Mouse (Mus musculus) heart, embryonic 11.5 days (tissue): ENCODE results near the gene Ncoa3. TPM values are rescaled to one million over a fixed set of nuclear protein-coding genes. Genes with fewer than 3 reads are reported as not detected.

Experiments used
- ATAC-seq: fragments of 200-750 bp; cut with Nextera tagmentation; replicated peaks from 2 replicates; pipeline ENCODE4 v1.8.0; 2017; ENCODE audit warnings: moderate library complexity; ENCODE audit not compliant: insufficient number of reproducible peaks, low FRiP score, low TSS enrichment
- H3K27ac ChIP-seq: fragments of 300-500 bp; sonication (generic); 2 replicates; pipeline ENCODE4 v1.5.1; 2014; ENCODE audit warnings: mild to moderate bottlenecking, low read depth, low read length
- H3K27me3 ChIP-seq: fragments of 300-500 bp; sonication (generic); 2 replicates; pipeline ENCODE4 v1.6.1; 2014; ENCODE audit warnings: mild to moderate bottlenecking, low read length, mixed read lengths; ENCODE audit not compliant: control insufficient read depth, insufficient read depth
- H3K36me3 ChIP-seq: fragments of 300-500 bp; sonication (generic); 2 replicates; pipeline ENCODE4 v1.6.1; 2014; ENCODE audit warnings: mild to moderate bottlenecking, low read length, moderate library complexity, mixed read lengths; ENCODE audit not compliant: control insufficient read depth, insufficient read depth
- H3K4me1 ChIP-seq: fragments of 300-500 bp; sonication (generic); 2 replicates; pipeline ENCODE4 v1.6.1; 2014; ENCODE audit warnings: low read length; ENCODE audit not compliant: control insufficient read depth, insufficient read depth
- H3K4me2 ChIP-seq: fragments of 300-500 bp; sonication (generic); 2 replicates; pipeline ENCODE4 v1.6.1; 2014; ENCODE audit warnings: mild to moderate bottlenecking, moderate library complexity
- H3K4me3 ChIP-seq: fragments of 300-500 bp; sonication (generic); 2 replicates; pipeline ENCODE4 v1.5.1; 2014; ENCODE audit warnings: low read depth, low read length
- H3K9ac ChIP-seq: fragments of 300-500 bp; sonication (generic); 2 replicates; pipeline ENCODE4 v1.6.1; 2014; ENCODE audit warnings: mild to moderate bottlenecking, low read depth, low read length, moderate library complexity
- H3K9me3 ChIP-seq: fragments of 300-500 bp; sonication (generic); replicated peaks from 2 replicates; pipeline ENCODE4 v1.6.1; 2016; ENCODE audit warnings: low read length; ENCODE audit not compliant: control insufficient read depth
- WGBS: fragments of 180-500 bp; shearing (Covaris S2); extraction: QIAGEN DNeasy Blood & Tissue Kit; methylation state at CpG from one replicate; pipeline ENCODE4 v1.1.7; 2014; ENCODE audit not compliant: insufficient replicate concordance; 5-methylcytosine and 5-hydroxymethylcytosine counted together
- polyA plus RNA-seq: library from polyadenylated mRNA; unstranded; fragments of >200 nt; fragmentation: Nextera tagmentation; extraction: Ambion mirVana; gene quantifications from 2 replicates; pipeline ENCODE4 v1.2.1, GENCODE M21; 2014

Ncoa3 gene
- polyA plus RNA-seq, 1 experiment from 2014 or later: 15.6 TPM

GRCm38 (mm10) chr2:166012145-166012544 is 19.7 kb downstream of the Ncoa3 start:
- H3K27me3 ChIP-seq: no peaks in the 10 kb centered on the region
- H3K9ac ChIP-seq: no peak overlapping the region
- no peaks in the 10 kb centered on the region for H3K36me3 ChIP-seq
- peak overlapping the region; percentile 11; the same call in 1 of the 2 replicates for H3K27ac ChIP-seq
- 26% methylated on average over 2 of the region's 2 CpGs for WGBS
- no peak for ATAC-seq
- H3K4me1 ChIP-seq: peaks cover 38% of the 10 kb centered on the region
- no peak overlapping the region for H3K4me3 ChIP-seq
- peak overlapping the region; percentile 43 for H3K4me2 ChIP-seq
- H3K9me3 ChIP-seq: no peaks in the 10 kb centered on the region

- H3K36me3 ChIP-seq: no peaks in the 10 kb centered on the region
- 76% methylated on average over 3 of the region's 3 CpGs for WGBS
- H3K4me1 ChIP-seq: peaks cover 23% of the 10 kb centered on the region
- no peak overlapping the region for H3K9ac ChIP-seq
- no peak overlapping the region for H3K27ac ChIP-seq
- H3K4me2 ChIP-seq: no peak overlapping the region
- ATAC-seq: no peak
- H3K27me3 ChIP-seq: no peaks in the 10 kb centered on the region
- H3K9me3 ChIP-seq: no peaks in the 10 kb centered on the region
- H3K4me3 ChIP-seq: no peak overlapping the region
Observed at GRCm38 (mm10) chr2:166018769-166019168, 26.3 kb downstream of the Ncoa3 start.

- H3K27me3 ChIP-seq: no peaks in the 10 kb centered on the region
- 83% methylated on average over 2 of the region's 2 CpGs for WGBS
- no peak overlapping the region for H3K9ac ChIP-seq
- no peaks in the 10 kb centered on the region for H3K36me3 ChIP-seq
- peaks cover 23% of the 10 kb centered on the region for H3K4me1 ChIP-seq
- no peak for ATAC-seq
- no peaks in the 10 kb centered on the region for H3K9me3 ChIP-seq
- H3K4me3 ChIP-seq: no peak overlapping the region
- H3K27ac ChIP-seq: no peak overlapping the region
- no peak overlapping the region for H3K4me2 ChIP-seq
Observed at GRCm38 (mm10) chr2:166020026-166020425, 27.6 kb downstream of the Ncoa3 start.

GRCm38 (mm10) chr2:166021073-166021610 is 28.7 kb downstream of the Ncoa3 start:
- no peaks in the 10 kb centered on the region for H3K9me3 ChIP-seq
- H3K4me2 ChIP-seq: peak overlapping the region; percentile 9
- H3K27me3 ChIP-seq: no peaks in the 10 kb centered on the region
- H3K36me3 ChIP-seq: no peaks in the 10 kb centered on the region
- ATAC-seq: no peak
- H3K4me1 ChIP-seq: peaks cover 27% of the 10 kb centered on the region
- H3K4me3 ChIP-seq: no peak overlapping the region
- 19% methylated on average over 4 of the region's 4 CpGs for WGBS
- peak overlapping the region; percentile 73 for H3K27ac ChIP-seq
- H3K9ac ChIP-seq: no peak overlapping the region

- 44% methylated on average over 3 of the region's 3 CpGs for whole genome bisulfite sequencing
- Histone ChIP-seq H3K4me2 (no peak overlapping the region; the same call in 1 of the 2 replicates), H3K36me3 (no peaks in the 10 kb centered on the region), H3K9me3 (no peaks in the 10 kb centered on the region), H3K4me3 (no peak overlapping the region), H3K4me1 (peaks cover 27% of the 10 kb centered on the region), H3K27ac (peak overlapping the region; percentile 73; the same call in 1 of the 2 replicates), H3K9ac (no peak overlapping the region), H3K27me3 (no peaks in the 10 kb centered on the region)
- no peak for ATAC-seq
Observed at GRCm38 (mm10) chr2:166021642-166022041, 29.2 kb downstream of the Ncoa3 start.

GRCm38 (mm10) chr2:166022327-166022726 is 29.9 kb downstream of the Ncoa3 start:
- WGBS: 46% methylated on average over 8 of the region's 8 CpGs
- Histone ChIP-seq H3K4me2 (no peak overlapping the region), H3K27ac (peak overlapping the region; percentile 32; the same call in 1 of the 2 replicates)

GRCm38 (mm10) chr2:166024079-166024478 is 31.6 kb downstream of the Ncoa3 start:
- 73% methylated on average over 3 of the region's 3 CpGs for WGBS

More at GRCm38 (mm10) chr2:166022327-166022726, 29.9 kb downstream of the Ncoa3 start:
- no peak for ATAC-seq
- Histone ChIP-seq H3K4me1 (peaks cover 27% of the 10 kb centered on the region), H3K27me3 (no peaks in the 10 kb centered on the region), H3K9ac (no peak overlapping the region), H3K36me3 (no peaks in the 10 kb centered on the region), H3K4me3 (no peak overlapping the region), H3K9me3 (no peaks in the 10 kb centered on the region)

GRCm38 (mm10) chr2:166024621-166025020 is 32.2 kb downstream of the Ncoa3 start:
- Histone ChIP-seq H3K9ac (no peak overlapping the region), H3K36me3 (no peaks in the 10 kb centered on the region), H3K4me2 (no peak overlapping the region), H3K27me3 (no peaks in the 10 kb centered on the region), H3K4me1 (peaks cover 33% of the 10 kb centered on the region), H3K27ac (no peak overlapping the region), H3K4me3 (no peak overlapping the region), H3K9me3 (no peaks in the 10 kb centered on the region)
- 86% methylated on average over 4 of the region's 4 CpGs for WGBS
- no peak for ATAC-seq

More at GRCm38 (mm10) chr2:166024079-166024478, 31.6 kb downstream of the Ncoa3 start:
- Histone ChIP-seq H3K9ac (no peak overlapping the region), H3K27me3 (no peaks in the 10 kb centered on the region), H3K4me2 (no peak overlapping the region), H3K4me1 (peaks cover 29% of the 10 kb centered on the region), H3K9me3 (no peaks in the 10 kb centered on the region), H3K4me3 (no peak overlapping the region), H3K36me3 (no peaks in the 10 kb centered on the region), H3K27ac (no peak overlapping the region)
- ATAC-seq: no peak

- no peak overlapping the region for H3K4me3 ChIP-seq
- H3K27me3 ChIP-seq: no peaks in the 10 kb centered on the region
- H3K27ac ChIP-seq: no peak overlapping the region
Observed at GRCm38 (mm10) chr2:166025943-166026342, 33.5 kb downstream of the Ncoa3 start.

More at GRCm38 (mm10) chr2:166025943-166026342, 33.5 kb downstream of the Ncoa3 start:
- peaks cover 36% of the 10 kb centered on the region for H3K4me1 ChIP-seq
- 75% methylated on average over 5 of the region's 5 CpGs for WGBS
- ATAC-seq: no peak
- H3K9ac ChIP-seq: no peak overlapping the region
- no peaks in the 10 kb centered on the region for H3K36me3 ChIP-seq
- H3K9me3 ChIP-seq: no peaks in the 10 kb centered on the region
- H3K4me2 ChIP-seq: no peak overlapping the region
